Mouse (Mus musculus) megakaryocyte-erythroid progenitor cell, adult 5-6 weeks (primary cell): Measurements from ENCODE around the gene Cntrob. TPM values are rescaled to one million over a fixed set of nuclear protein-coding genes. Genes with fewer than 3 reads are reported as not detected.

Experiments used
- ATAC-seq: replicated peaks from 2 replicates; pipeline ENCODE4 v1.8.0; 2016; ENCODE audit warnings: mild to moderate bottlenecking, inconsistent platforms; ENCODE audit not compliant: severe bottlenecking, poor library complexity, low FRiP score, low TSS enrichment
- total RNA-seq, 2 experiments: library from RNA; stranded (forward) in 1 of 2; stranded (reverse) in 1 of 2; fragments of 200-1000, 215-1000 nt in 1 of 2; fragments of >200 nt in 1 of 2; fragmentation: Nextera tagmentation in 1 of 2; gene quantifications; 2 replicates each; pipeline ENCODE4 v1.2.3; 2014 to 2017

Cntrob gene
- total RNA-seq, 2 experiments from 2014 or later: 19.7 to 56.6 TPM

DNA sequence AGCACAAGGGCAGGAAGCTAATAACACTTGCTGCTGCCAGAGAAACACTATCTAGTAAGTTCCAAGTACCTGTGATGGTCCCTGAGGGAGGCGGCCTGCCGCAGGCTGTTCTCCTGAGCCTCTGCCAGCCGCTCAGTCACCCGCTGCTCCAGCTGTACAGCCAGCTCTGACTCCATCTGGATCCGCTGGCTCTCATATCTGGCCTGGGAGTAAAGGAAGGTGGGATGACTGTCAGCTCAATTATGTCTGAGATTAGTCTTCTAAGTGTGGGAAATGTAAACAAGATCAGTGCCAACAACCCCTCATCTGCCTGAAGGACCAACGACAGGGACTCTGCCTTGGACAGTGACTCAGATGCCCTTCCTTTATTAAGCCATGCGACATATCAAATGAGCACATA lies 12.3 kb downstream of the Cntrob start:
- ATAC-seq: no peak

DNA sequence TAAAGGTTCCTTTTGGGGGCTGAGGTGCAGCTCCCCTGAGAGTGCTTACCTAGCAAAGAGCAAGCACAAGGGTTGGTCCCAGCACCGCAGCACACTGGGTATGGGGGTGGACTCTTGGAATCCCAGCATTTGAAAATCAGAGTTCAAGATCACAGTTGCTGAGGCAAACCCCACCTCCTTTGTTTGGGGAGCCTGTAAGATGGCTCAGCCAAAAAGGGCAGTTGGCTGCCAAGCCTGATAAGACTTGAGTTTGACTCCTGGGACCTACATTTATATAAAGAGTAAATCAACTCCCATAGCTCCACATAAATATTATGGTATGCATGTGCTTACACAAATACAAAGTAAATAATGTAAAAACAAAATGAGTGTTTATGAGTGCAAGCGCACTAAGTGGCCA lies 17.5 kb downstream of the Cntrob start:
- ATAC-seq: peak; percentile 59

DNA sequence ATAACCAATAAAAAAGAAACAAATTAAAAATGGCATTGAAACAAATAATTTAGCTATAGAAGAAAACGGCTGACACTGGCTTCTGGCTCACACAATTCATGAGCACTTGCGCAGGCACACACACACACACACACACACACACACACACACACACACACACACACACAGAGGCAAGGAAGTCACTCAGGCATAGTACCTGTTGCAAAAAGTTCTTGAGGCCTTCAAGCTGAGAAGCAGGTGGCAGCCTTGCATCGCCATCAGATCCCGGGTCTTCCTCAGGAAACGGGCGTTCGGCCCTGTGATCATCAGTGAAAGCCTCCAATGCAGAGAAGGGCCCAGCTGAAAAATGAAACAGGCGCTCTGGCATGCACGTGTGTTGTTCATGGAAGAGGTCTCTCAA lies 18.3 kb downstream of the Cntrob start:
- ATAC-seq: no peak

DNA sequence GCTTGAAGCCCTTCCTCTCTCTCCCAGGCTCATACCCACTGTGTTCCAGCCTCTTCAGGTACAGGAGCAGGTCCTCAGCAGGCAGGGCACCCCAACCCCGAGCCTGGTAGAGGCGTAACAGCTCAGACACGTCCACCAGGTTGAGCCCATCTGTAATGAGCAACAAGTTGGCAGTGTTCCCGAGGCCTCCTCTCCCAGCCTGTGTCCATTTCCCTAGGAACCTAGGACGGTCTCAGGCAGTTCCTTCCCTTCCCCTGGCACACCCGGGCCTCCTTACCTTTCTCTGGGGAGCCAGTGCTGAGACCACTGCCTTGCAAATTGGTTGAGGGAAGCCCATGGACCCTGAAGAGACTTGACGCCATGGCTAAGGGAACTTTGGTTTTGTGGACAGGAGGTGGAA lies 20.8 kb downstream of the Cntrob start:
- ATAC-seq: no peak

DNA sequence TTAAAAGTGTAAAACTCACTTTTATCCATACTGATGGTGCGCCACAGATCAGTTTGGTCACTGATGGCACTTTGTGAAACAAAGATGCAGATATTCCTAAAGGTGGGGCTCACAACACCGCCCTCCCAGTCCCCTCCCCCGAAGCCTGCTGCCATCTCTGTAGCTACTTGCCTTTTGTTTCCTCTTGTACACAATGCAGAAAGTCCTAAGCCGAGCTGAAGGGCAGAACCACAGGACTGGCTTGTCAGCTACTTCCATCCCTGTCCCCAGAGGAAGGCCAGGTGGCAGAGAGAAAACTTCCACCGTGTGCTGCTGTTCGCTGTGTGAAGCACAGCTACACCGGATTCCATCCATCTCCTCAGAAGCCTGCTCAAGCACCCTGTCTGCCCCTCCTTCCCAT lies 25.3 kb downstream of the Cntrob start:
- ATAC-seq: no peak

DNA sequence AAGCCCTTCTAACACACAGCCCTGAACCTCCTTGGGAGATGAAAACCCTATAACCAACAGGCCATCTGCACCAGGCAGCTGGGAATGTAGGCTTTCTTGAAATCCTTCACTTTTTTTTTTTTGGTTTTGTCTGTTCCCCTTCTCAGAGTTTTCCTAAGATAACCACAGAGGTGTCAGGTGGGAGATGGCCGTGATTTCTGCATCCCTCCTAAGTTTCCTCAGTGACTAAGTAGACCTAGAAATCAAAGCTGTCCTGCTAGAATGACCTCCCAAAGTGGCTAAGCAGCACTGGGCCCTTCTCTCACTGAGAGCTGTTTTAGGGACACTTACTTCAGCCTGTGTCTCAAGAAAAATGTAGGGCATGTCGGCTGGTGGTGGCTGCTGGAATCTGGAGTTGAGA lies 25.8 kb downstream of the Cntrob start:
- ATAC-seq: no peak

DNA sequence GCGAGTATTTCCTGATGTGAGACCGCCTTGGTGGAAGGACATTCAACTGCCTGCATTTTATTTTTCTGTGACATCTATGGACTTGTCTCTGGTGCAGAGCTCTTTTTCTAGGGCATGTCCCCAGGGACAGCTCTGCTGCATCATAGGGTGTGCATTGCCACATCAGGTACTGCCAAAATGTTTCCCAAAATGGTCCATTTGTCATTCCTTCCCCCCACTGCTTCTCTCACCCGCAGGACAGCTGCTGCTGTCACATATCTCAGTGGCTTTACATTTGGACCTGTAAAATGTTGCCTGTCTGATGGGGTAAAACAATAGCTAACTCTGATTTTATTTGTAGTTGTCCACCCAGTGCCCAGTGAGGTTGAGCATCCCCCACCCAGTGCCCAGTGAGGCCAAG lies 28.3 kb downstream of the Cntrob start:
- no peak for ATAC-seq

DNA sequence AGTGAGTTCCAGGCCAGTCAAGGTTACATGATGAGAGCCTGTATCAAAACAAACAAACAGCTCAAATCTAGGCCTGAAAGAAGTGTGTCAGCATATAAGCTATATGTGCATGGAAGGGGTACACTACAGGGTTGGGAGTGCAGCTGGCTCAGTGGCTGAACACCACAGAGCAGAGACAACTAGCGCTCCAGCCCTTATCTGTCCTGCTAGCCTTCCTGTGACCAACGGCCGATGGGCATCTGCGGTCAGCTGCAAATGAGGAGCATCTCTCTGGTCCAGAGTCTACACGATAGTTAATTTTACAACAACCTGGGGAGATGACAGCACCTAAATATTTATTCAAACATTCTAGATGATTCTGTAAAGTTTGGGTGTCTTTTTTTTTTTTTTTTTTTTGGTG lies 32.5 kb downstream of the Cntrob start:
- ATAC-seq: no peak

DNA sequence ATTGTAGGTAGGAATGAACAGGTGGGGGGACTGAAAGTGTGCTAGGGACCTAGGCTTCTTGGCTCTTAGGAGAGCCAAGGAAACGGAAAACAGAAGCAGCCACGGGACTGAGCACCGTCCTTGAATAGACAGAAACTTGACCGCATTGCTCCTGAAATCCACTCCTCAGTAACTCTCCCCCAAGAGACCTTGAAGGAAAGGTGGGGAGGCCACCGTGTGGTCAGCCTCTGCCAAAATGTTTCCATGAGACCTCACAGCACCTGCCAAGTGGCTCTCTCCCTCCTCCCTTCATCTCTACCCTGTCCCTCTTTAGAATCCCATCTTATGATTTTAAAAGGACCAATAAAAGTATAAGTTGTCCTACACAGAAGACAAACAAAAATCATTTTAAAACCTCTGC lies 46.3 kb downstream of the Cntrob start:
- no peak for ATAC-seq

DNA sequence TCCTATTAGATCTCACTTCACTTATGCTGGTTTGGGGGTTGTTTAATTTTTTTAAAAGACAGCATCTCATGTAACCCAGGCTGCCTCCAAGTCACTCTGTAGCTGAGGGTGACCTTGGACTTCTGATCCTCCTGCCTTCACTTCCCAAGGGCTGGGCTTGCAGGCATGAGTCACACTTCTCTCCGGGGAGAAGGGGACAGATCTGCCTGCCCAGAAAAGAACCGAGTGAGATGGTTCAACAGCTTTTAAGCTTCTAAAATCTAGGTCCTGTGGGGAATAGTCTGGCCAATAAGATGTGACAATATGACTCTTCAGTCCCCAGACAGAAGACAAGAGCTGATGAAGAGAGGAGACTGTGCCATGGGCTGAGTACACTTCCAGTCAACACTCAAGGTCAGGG lies 47.5 kb downstream of the Cntrob start:
- no peak for ATAC-seq

DNA sequence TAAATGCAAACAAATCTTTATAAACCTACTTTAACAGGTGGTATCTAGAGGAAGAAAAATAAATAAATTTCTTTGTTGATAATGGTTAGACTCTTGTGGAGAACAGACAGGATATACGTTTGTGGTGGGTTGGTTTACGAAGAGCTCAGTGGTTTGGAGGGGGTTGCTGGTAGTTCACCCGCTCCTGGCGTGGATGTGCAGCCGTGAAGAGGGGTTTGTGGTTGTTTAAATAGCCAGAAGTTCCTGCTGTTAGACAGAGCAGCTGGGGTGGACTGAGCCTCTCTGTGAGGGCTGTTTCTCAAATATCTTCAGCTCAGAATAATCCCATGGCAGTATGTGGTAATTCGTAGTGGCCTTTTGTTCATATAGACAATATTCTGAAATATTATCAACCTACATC lies 47.9 kb downstream of the Cntrob start:
- no peak for ATAC-seq

DNA sequence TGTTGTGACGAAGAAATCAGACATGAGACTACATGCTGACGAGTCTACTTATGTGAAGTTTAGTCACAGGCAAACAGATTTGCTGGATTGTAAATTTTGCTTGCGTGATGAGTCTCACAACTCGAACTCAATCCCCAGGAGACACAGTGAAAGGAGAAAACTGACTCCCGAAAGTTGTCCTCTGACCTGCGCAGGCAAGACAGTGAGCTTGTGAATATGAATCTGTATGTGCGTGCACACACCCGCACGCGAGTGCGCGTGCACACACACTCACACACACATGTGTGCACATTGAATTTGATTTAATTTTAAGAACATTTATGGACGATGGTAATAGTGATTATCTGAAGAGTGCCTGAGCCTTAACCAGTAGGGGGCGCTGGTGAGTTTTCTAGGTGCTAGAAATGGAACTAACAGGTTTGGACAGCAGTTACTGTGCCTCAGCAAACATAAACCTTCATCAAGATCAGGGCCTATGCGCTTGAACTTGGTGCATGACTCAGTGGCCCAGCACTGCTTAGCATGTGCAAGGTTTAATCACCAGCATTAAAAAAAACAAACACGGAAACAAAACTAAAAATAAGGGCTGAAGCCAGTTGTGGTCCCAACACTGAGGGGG lies 51.3 kb downstream of the Cntrob start:
- ATAC-seq: 0 out of 2 replicates have a peak, but pooled peaks have one; percentile 53

DNA sequence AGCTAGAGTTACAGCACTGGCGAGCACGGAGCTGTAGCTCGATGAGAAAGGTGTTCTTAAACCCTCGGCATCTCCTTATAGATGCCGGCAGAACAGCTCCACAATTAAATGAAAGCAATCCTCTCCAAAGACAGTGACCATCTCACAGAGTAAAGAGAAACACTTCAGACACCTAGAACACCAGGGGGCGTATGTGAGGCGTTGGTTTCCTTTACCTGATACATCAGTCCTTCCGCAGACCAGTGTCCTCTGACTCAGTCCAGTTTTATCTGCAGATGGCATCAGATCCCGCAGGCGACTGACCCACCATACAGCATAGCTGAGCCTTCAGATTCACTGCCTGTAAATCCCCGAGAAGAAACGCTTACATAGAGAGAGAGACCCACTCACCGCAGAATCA lies 54.0 kb downstream of the Cntrob start:
- ATAC-seq: no peak

DNA sequence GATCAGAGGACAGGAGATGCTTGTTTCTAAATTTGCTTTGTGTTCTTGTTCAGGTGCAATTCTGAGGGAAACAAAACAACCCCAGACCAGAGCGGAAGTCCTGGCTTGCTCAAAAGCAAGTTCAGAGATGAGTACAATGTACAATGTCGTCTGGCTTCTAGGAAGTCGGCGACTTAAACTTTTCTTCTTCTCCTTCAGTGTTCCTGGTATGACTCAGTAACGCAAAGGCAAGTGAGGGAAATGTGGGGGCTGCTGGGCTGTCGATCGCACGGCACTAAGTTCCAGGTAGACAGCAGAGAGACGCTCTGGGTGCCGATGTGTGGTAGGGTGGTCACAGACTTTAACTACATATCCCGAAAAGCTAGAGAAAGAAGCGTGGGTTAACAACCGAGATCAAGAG lies 55.5 kb downstream of the Cntrob start:
- ATAC-seq: no peak

DNA sequence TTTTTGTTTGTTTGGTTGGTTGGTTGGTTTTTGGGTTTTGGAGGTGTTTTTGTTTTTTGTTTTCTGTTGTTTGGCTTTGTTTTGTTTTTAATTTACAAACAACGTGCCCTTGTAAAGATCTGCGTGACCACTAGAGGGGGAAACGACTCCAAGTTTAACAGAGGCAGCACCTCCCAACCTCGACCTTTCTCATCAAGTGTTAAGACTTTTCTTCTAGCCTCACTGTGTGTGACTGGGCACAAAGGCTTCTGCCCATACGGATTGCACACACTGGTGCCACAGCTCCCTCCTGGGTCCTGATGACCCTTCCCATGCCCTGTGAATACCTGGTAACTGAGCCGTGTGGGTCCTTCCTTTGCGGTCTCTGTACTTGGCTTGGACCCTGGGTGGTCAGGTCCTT lies 56.2 kb downstream of the Cntrob start:
- ATAC-seq: 0 out of 2 replicates have a peak, but pooled peaks have one; percentile 34

DNA sequence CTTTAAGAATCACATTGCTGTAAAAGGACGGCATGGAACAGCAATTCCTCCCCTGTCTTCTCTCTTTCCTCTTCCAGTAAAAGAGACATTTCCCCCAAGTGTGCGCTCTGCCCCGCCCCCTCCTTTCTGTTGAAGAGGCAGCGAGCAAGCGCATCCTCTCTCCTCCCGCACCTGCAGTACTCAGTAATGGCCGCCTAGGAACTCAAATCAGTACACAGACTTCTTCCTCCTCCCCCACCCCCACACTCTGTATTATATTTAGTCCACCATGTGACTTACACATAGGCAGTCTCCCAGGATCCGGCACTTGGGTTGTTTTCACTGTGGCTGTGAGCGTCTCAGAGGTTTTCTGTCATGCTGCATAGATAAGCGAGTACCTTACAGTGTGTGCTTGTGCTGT lies 57.3 kb downstream of the Cntrob start:
- 0 out of 2 replicates have a peak, but pooled peaks have one; percentile 23 for ATAC-seq

DNA sequence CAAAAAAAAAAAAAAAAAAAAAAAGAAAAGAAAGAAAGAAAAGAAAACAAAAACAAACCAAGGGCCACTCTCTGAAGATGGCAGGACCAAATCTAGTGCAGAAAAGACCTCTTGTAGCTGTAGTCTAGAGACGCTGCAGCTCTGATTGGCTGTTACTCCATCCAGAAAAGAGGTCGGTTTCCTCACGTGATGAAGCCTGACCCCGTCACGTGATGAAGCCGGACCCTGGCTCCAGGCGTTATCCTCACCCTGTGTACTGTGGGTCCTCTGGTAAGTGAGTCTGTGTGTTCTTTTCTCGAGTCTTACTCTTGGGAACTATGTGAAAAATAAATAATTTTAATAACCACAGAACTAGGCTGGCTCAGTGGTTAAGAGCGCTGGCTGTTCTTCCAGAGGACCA lies 58.2 kb downstream of the Cntrob start:
- ATAC-seq: no peak

DNA sequence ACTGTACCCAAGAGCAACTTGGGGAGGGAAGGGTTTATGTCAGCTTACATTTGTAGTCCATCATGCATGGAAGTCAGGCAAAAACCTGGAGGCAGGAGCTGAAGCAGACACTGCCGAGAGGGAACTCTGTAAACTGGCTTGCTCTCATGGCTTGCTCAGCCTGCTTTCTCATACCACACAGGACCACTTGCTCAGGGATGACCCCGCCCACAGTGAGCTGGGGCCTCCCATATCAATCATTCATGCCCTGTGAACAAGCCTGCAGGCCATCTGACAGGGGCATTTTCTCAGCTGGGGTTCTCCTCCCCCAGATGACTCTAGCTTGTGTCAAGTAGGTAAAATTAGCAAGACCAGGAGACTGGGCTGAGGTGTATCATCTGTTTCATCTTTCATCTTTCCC lies 59.3 kb downstream of the Cntrob start:
- ATAC-seq: no peak

DNA sequence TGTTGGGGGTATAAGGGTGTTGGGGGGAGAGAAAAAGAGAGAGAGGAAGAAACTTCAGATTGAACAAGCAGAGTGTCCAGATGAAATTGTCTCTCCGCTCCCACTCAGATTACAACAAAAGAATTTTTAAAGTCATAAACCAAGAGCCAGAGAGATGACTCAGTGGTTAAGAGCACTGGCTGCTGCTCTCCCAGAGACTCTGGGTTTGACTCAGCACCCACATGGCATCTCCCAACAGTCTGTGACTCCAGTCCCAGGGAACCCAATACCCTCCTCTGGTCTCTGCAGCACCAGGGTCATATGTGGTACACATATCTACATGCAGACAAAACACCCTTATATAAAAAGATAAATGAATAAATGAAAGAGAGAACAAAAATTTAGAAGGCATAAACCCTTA lies 63.5 kb downstream of the Cntrob start:
- no peak for ATAC-seq

DNA sequence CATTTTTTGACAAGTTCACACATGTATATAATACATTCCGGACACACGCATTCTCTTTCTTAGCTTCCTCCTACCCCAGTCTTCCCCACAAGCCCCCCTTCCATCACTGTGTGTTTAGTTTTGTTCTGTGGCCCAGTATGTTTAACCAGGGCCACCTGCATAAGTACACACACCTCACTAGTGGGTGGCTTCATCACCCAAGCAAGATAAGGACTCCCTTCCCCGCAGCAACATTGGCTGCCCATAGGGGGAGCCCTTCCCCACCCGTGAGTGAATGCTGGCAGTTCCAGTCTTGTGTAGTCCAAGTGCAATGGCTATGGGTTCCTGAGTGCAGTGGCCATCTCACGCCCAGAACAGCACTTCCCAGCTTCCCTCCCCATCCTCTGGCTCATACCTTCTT lies 65.3 kb downstream of the Cntrob start:
- ATAC-seq: peak; percentile 83

DNA sequence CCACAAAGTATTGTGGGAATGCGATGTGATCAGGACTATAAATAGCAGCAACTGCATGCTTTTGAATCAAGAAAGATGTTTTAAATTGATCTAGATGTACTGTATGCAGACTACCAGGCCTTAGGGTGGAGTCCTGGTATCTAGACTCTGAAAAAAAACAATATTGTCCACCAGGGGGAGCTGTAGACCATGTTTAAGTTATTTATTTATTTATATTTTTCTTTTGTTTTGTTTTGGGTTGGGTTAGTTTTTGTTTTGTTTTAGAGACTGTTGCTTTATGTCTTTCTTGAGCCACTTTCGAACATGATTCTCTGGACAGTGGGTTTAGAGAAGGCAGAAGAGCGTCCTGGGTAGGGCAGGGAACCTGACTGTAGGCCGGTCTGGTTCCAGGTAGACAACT lies 65.8 kb downstream of the Cntrob start:
- ATAC-seq: 0 out of 2 replicates have a peak, but pooled peaks have one; percentile 34

DNA sequence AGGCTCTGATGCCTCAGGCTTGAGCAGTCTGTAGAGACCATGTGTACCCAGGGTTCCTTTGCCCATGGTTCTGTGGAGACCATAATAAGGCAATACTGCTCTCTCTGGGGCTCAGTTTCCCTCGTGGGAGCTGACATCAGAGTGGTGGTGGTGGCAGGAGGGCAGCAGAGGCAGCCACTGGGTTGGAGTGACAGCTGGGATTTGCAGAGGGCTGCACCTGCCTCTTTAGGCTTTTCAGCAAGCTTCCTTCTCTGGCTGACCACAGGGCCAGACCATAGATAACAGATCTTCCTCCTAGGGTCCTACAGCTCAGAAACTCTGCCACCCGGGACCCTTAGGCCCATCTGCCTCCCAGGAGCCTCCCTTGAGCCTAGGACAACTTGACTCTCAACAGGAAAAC lies 66.5 kb downstream of the Cntrob start:
- ATAC-seq: no peak
